Mouse (Mus musculus) regulatory T cell (primary cell): ENCODE data around the gene Abcc4.
"Not testable (repeated sequence)": the region's sequence is repeated elsewhere in the genome, so short reads cannot be mapped to it uniquely, and the experiment has no call there.

Experiments used
- in situ Hi-C: fragments of 300-600 bp; cut with MboI, MseI; formaldehyde crosslinking; loops from one replicate; pipeline ENCODE4 v1.15.1; 2025; ENCODE audit warnings: high pct_unique_total_duplicates

Abcc4 gene

GRCm38 (mm10) chr14:118582333-118582941 lies 123.6 kb downstream of the Abcc4 start:
- in situ Hi-C loops: loop anchor here (25.0 kb wide), 1 partner anchor 1030 kb away; no protein-coding TSS in a partner anchor

GRCm38 (mm10) chr14:118581673-118582072 lies 124.3 kb downstream of the Abcc4 start:
- in situ Hi-C loops: loop anchor here (25.0 kb wide), 1 partner anchor 1031 kb away; no protein-coding TSS in a partner anchor

- in situ Hi-C loops: loop anchor here (25.0 kb wide), 1 partner anchor 1033 kb away; no protein-coding TSS in a partner anchor
Observed at GRCm38 (mm10) chr14:118579013-118579728, 126.8 kb downstream of the Abcc4 start.

GRCm38 (mm10) chr14:118577895-118578294 lies 128.1 kb downstream of the Abcc4 start:
- in situ Hi-C loops: loop anchor here (25.0 kb wide), 1 partner anchor 1034 kb away; no protein-coding TSS in a partner anchor

- in situ Hi-C loops: no loop called here
Observed at GRCm38 (mm10) chr14:118572688-118573245, 133.3 kb downstream of the Abcc4 start.

GRCm38 (mm10) chr14:118569586-118569985 lies 136.4 kb downstream of the Abcc4 start:
- in situ Hi-C loops: no loop called here

GRCm38 (mm10) chr14:118568116-118568673 lies 137.8 kb downstream of the Abcc4 start:
- in situ Hi-C loops: no loop called here

- in situ Hi-C loops: no loop called here
Observed at GRCm38 (mm10) chr14:118566809-118567208, 139.2 kb downstream of the Abcc4 start.

- in situ Hi-C loops: no loop called here
Observed at GRCm38 (mm10) chr14:118566214-118566688, 139.8 kb downstream of the Abcc4 start.

GRCm38 (mm10) chr14:118565696-118566095 lies 140.3 kb downstream of the Abcc4 start:
- in situ Hi-C loops: no loop called here

- in situ Hi-C loops: no loop called here
Observed at GRCm38 (mm10) chr14:118563570-118563969, 142.4 kb downstream of the Abcc4 start.

- in situ Hi-C loops: no loop called here
Observed at GRCm38 (mm10) chr14:118552901-118553475, 153.0 kb downstream of the Abcc4 start.

GRCm38 (mm10) chr14:118552390-118552789 lies 153.6 kb downstream of the Abcc4 start:
- in situ Hi-C loops: no loop called here

GRCm38 (mm10) chr14:118551725-118552285 lies 154.2 kb downstream of the Abcc4 start:
- in situ Hi-C loops: no loop called here

GRCm38 (mm10) chr14:118551061-118551724 lies 154.8 kb downstream of the Abcc4 start:
- in situ Hi-C loops: no loop called here

- in situ Hi-C loops: no loop called here
Observed at GRCm38 (mm10) chr14:118544493-118544892, 161.5 kb downstream of the Abcc4 start.

- in situ Hi-C loops: no loop called here
Observed at GRCm38 (mm10) chr14:118542947-118543346, 163.1 kb downstream of the Abcc4 start.

GRCm38 (mm10) chr14:118531539-118531938 lies 174.5 kb downstream of the Abcc4 start:
- in situ Hi-C loops: no loop called here

GRCm38 (mm10) chr14:118514280-118515031 lies 191.6 kb downstream of the Abcc4 start:
- in situ Hi-C loops: no loop called here

- in situ Hi-C loops: not testable (repeated sequence)
Observed at GRCm38 (mm10) chr14:118511715-118512114, 194.3 kb downstream of the Abcc4 start.
